Mouse (Mus musculus): ENCODE measurements at regions not wholly inside any gene's neighbourhood (a gene's known extent, or its start where the extent isn't known, plus 50 kb on each side); places are given as distances from the start of the nearest gene placed in this dataset.

GRCm38 (mm10) chr15:68535297-68536054 lies 2034.8 kb upstream of the Lrrc6 start:
- Histone ChIP-seq H3K4me1 (ENCODE audit: insufficient read depth, low read length) (no peaks in the 10 kb centered on the region), H3K9ac (replicated peaks; ENCODE audit: low read length) (no peak overlapping the region), H3K36me3 (ENCODE audit: insufficient read depth, low read length) (no peaks in the 10 kb centered on the region), H3K27ac (no peak overlapping the region), H3K27me3 (ENCODE audit: insufficient read depth, low read length) (no peaks in the 10 kb centered on the region), H3K4me3 (ENCODE audit: low read length) (no peak overlapping the region), H3K4me2 (ENCODE audit: low read depth, low read length) (no peak overlapping the region), H3K9me3 (ENCODE audit: low read length) (no peaks in the 10 kb centered on the region)
- no peak for TF ChIP-seq CTCF (IDR thresholded peaks at IDR 0.05; ENCODE audit: low read depth)
- DNase-seq (ENCODE audit: low spot score) = no peak
- no peak for ATAC-seq
- 51% methylated on average over 10 of the region's 10 CpGs for WGBS

- Histone ChIP-seq H3K36me3 (ENCODE audit: insufficient read depth, low read length) (no peaks in the 10 kb centered on the region), H3K27me3 (ENCODE audit: insufficient read depth, low read length) (no peaks in the 10 kb centered on the region), H3K9ac (replicated peaks; ENCODE audit: low read length) (no peak overlapping the region), H3K4me2 (ENCODE audit: low read depth, low read length) (no peak overlapping the region), H3K27ac (no peak overlapping the region), H3K9me3 (ENCODE audit: low read length) (no peaks in the 10 kb centered on the region), H3K4me3 (ENCODE audit: low read length) (no peak overlapping the region), H3K4me1 (ENCODE audit: insufficient read depth, low read length) (no peaks in the 10 kb centered on the region)
- ATAC-seq (no peak), DNase-seq (ENCODE audit: low spot score) (no peak)
- 77% methylated on average over 2 of the region's 2 CpGs for WGBS
- no peak for TF ChIP-seq CTCF (IDR thresholded peaks at IDR 0.05; ENCODE audit: low read depth)
These were observed 2020.0 kb upstream of the Lrrc6 start for GRCm38 (mm10) chr15:68520759-68521158.

- Histone ChIP-seq H3K4me1 (ENCODE audit: insufficient read depth, low read length) (no peaks in the 10 kb centered on the region), H3K9me3 (ENCODE audit: low read length) (no peaks in the 10 kb centered on the region), H3K4me3 (ENCODE audit: low read length) (no peak overlapping the region), H3K36me3 (ENCODE audit: insufficient read depth, low read length) (no peaks in the 10 kb centered on the region), H3K4me2 (ENCODE audit: low read depth, low read length) (no peak overlapping the region), H3K27ac (no peak overlapping the region), H3K9ac (replicated peaks; ENCODE audit: low read length) (no peak overlapping the region), H3K27me3 (ENCODE audit: insufficient read depth, low read length) (no peaks in the 10 kb centered on the region)
- DNase-seq (ENCODE audit: low spot score) (no peak), ATAC-seq (no peak)
- TF ChIP-seq CTCF (IDR thresholded peaks at IDR 0.05; ENCODE audit: low read depth) = no peak
- 89% methylated on average over 2 of the region's 2 CpGs for WGBS
These were observed 2011.7 kb upstream of the Lrrc6 start for GRCm38 (mm10) chr15:68512431-68512830.

- Histone ChIP-seq H3K4me2 (ENCODE audit: low read depth, low read length) (no peak overlapping the region), H3K36me3 (ENCODE audit: insufficient read depth, low read length) (no peaks in the 10 kb centered on the region), H3K9me3 (ENCODE audit: low read length) (no peaks in the 10 kb centered on the region), H3K9ac (replicated peaks; ENCODE audit: low read length) (no peak overlapping the region), H3K27ac (no peak overlapping the region), H3K4me1 (ENCODE audit: insufficient read depth, low read length) (no peaks in the 10 kb centered on the region), H3K27me3 (ENCODE audit: insufficient read depth, low read length) (no peaks in the 10 kb centered on the region), H3K4me3 (ENCODE audit: low read length) (no peak overlapping the region)
- WGBS = 71% methylated on average over 5 of the region's 5 CpGs
- DNase-seq (ENCODE audit: low spot score) (no peak), ATAC-seq (no peak)
- TF ChIP-seq CTCF (IDR thresholded peaks at IDR 0.05; ENCODE audit: low read depth) = no peak
These were observed 2007.5 kb upstream of the Lrrc6 start for GRCm38 (mm10) chr15:68508190-68508589.

- Histone ChIP-seq H3K4me1 (ENCODE audit: insufficient read depth, low read length) (no peaks in the 10 kb centered on the region; the same call in 1 of the 2 replicates), H3K27ac (no peak overlapping the region), H3K27me3 (ENCODE audit: insufficient read depth, low read length) (no peaks in the 10 kb centered on the region), H3K4me2 (ENCODE audit: low read depth, low read length) (no peak overlapping the region), H3K9me3 (ENCODE audit: low read length) (no peaks in the 10 kb centered on the region), H3K4me3 (ENCODE audit: low read length) (no peak overlapping the region), H3K36me3 (ENCODE audit: insufficient read depth, low read length) (no peaks in the 10 kb centered on the region), H3K9ac (replicated peaks; ENCODE audit: low read length) (no peak overlapping the region)
- TF ChIP-seq CTCF (IDR thresholded peaks at IDR 0.05; ENCODE audit: low read depth) = no peak
- ATAC-seq (no peak), DNase-seq (ENCODE audit: low spot score) (no peak)
- 79% methylated on average over 2 of the region's 2 CpGs for WGBS
These were observed 2005.4 kb upstream of the Lrrc6 start for GRCm38 (mm10) chr15:68506093-68506492.

- no peak for DNase-seq (ENCODE audit: low spot score)
- ATAC-seq = no peak
- no peak overlapping the region for H3K9ac ChIP-seq (replicated peaks; ENCODE audit: low read length)
- TF ChIP-seq CTCF (IDR thresholded peaks at IDR 0.05; ENCODE audit: low read depth) = no peak
- no peaks in the 10 kb centered on the region for H3K4me1 ChIP-seq (ENCODE audit: insufficient read depth, low read length)
- H3K4me3 ChIP-seq (ENCODE audit: low read length) = no peak overlapping the region
- no peaks in the 10 kb centered on the region for H3K27me3 ChIP-seq (ENCODE audit: insufficient read depth, low read length)
- H3K9me3 ChIP-seq (ENCODE audit: low read length) = no peaks in the 10 kb centered on the region
- WGBS = 65% methylated on average over 2 of the region's 2 CpGs
- H3K4me2 ChIP-seq (ENCODE audit: low read depth, low read length) = no peak overlapping the region
- no peak overlapping the region for H3K27ac ChIP-seq
- H3K36me3 ChIP-seq (ENCODE audit: insufficient read depth, low read length) = no peaks in the 10 kb centered on the region
These were observed 1995.7 kb upstream of the Lrrc6 start for GRCm38 (mm10) chr15:68496438-68496837.

- Histone ChIP-seq H3K27me3 (ENCODE audit: insufficient read depth, low read length) (0 out of 2 replicates have a peak, but pooled peaks cover 3% of the 10 kb centered on the region), H3K4me2 (ENCODE audit: low read depth, low read length) (no peak overlapping the region), H3K4me3 (ENCODE audit: low read length) (no peak overlapping the region), H3K4me1 (ENCODE audit: insufficient read depth, low read length) (no peaks in the 10 kb centered on the region), H3K9me3 (ENCODE audit: low read length) (no peaks in the 10 kb centered on the region), H3K27ac (no peak overlapping the region), H3K36me3 (ENCODE audit: insufficient read depth, low read length) (no peaks in the 10 kb centered on the region), H3K9ac (replicated peaks; ENCODE audit: low read length) (no peak overlapping the region)
- no peak for TF ChIP-seq CTCF (IDR thresholded peaks at IDR 0.05; ENCODE audit: low read depth)
- DNase-seq (ENCODE audit: low spot score) = no peak
- no peak for ATAC-seq
- 84% methylated on average over 1 of the region's 1 CpGs for WGBS
These were observed 1984.1 kb upstream of the Lrrc6 start for GRCm38 (mm10) chr15:68484789-68485188.

Measured in hindbrain, postnatal 0 days (tissue).